Mouse (Mus musculus): Measurements from ENCODE around the gene Vgll4.

GRCm38 (mm10) chr6:114840012-114840411 lies 129.8 kb downstream of the Vgll4 start:
- no peak for TF ChIP-seq CTCF (IDR thresholded peaks at IDR 0.05; ENCODE audit: borderline replicate concordance, insufficient read depth, low read length)
- no peak for TF ChIP-seq POLR2A (IDR thresholded peaks at IDR 0.05; ENCODE audit: low read depth, low read length)
